Mouse (Mus musculus) midbrain, embryonic 15.5 days (tissue): ENCODE measurements around the gene Siah1a. TPM values are rescaled to one million over a fixed set of nuclear protein-coding genes. Genes with fewer than 3 reads are reported as not detected.
A peak's percentile ranks its signal among the peaks of the same experiment; 100 is the strongest.

Experiments
- ATAC-seq: fragments of 200-750 bp; cut with Nextera tagmentation; replicated peaks from 2 replicates; pipeline ENCODE4 v1.8.0; 2017; ENCODE audit warnings: moderate TSS enrichment
- H3K27ac ChIP-seq: fragments of 300-500 bp; sonication (generic); 2 replicates; pipeline ENCODE4 v1.5.1; 2015; ENCODE audit warnings: mild to moderate bottlenecking, inconsistent platforms
- H3K27me3 ChIP-seq: fragments of 300-500 bp; sonication (generic); replicated peaks from 2 replicates; pipeline ENCODE4 v1.6.1; 2015; ENCODE audit warnings: inconsistent platforms
- H3K36me3 ChIP-seq: fragments of 300-500 bp; sonication (generic); replicated peaks from 2 replicates; pipeline ENCODE4 v1.6.1; 2015; ENCODE audit warnings: inconsistent platforms
- H3K4me1 ChIP-seq: fragments of 300-500 bp; sonication (generic); 2 replicates; pipeline ENCODE4 v1.6.1; 2015; ENCODE audit warnings: inconsistent platforms
- H3K4me2 ChIP-seq: fragments of 300-500 bp; sonication (generic); 2 replicates; pipeline ENCODE4 v1.6.1; 2015; ENCODE audit warnings: inconsistent platforms, mild to moderate bottlenecking, moderate library complexity
- H3K4me3 ChIP-seq: fragments of 300-500 bp; sonication (generic); 2 replicates; pipeline ENCODE4 v1.5.1; 2015; ENCODE audit warnings: mild to moderate bottlenecking, inconsistent platforms
- H3K9ac ChIP-seq: fragments of 300-500 bp; sonication (generic); 2 replicates; pipeline ENCODE4 v1.6.1; 2015; ENCODE audit warnings: mild to moderate bottlenecking, inconsistent platforms
- H3K9me3 ChIP-seq: fragments of 300-500 bp; sonication (generic); 2 replicates; pipeline ENCODE4 v1.6.1; 2016; ENCODE audit warnings: inconsistent platforms
- WGBS: fragments of 180-500 bp; shearing (Covaris S2); methylation state at CpG from one replicate; pipeline ENCODE4 v1.1.7; 2015; ENCODE audit warnings: mixed read lengths; 5-methylcytosine and 5-hydroxymethylcytosine counted together
- polyA plus RNA-seq: library from polyadenylated mRNA; unstranded; fragments of >200 nt; fragmentation: Nextera tagmentation; extraction: Ambion mirVana; gene quantifications from 2 replicates; pipeline ENCODE4 v1.2.1, GENCODE M21; 2015

The Siah1a gene
- polyA plus RNA-seq, 1 experiment from 2014 or later = 74.8 TPM

DNA sequence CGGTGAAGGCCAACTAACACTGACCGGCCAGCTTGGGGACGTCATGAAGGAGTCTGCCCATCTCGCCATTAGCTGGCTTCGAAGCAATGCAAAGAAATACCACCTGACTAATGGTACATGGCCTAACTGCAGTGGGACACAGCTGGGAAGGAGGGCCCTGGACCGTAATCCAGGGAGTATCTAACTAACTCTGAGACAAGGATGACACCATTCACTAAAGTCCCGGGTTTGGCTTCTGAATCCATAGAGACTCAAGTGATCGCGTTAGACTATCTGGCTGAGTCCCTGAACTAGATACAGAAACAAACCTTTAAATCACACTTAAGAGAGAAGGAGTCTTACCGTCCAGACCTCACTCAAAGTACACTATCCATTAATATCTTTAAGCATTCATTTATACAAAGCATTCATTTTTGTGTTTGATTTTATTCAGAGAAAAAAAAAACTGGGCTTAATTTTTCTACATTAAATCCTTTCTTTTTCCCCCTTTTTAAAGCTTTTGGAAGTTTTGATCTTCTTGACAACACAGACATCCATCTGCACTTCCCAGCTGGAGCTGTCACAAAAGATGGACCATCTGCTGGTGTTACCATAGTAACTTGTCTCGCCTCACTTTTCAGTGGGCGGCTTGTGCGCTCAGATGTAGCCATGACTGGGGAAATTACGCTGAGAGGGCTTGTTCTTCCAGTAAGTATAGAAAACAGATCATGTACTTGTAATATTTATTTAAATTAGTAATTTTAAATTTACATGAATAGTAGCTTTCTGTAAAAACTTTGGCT is 32.1 kb downstream of the Siah1a start:
- no peak overlapping the region for H3K9ac ChIP-seq
- no peak overlapping the region for H3K4me3 ChIP-seq
- peaks cover 19% of the 10 kb centered on the region for H3K4me1 ChIP-seq
- no peak overlapping the region for H3K4me2 ChIP-seq
- H3K9me3 ChIP-seq = no peaks in the 10 kb centered on the region
- peak overlapping the region; percentile 64; the same call in 1 of the 2 replicates for H3K27ac ChIP-seq
- peak; percentile 79 for ATAC-seq
- H3K36me3 ChIP-seq = no peaks in the 10 kb centered on the region
- H3K27me3 ChIP-seq = no peaks in the 10 kb centered on the region
- WGBS = 48% methylated on average over 14 of the region's 14 CpGs

DNA sequence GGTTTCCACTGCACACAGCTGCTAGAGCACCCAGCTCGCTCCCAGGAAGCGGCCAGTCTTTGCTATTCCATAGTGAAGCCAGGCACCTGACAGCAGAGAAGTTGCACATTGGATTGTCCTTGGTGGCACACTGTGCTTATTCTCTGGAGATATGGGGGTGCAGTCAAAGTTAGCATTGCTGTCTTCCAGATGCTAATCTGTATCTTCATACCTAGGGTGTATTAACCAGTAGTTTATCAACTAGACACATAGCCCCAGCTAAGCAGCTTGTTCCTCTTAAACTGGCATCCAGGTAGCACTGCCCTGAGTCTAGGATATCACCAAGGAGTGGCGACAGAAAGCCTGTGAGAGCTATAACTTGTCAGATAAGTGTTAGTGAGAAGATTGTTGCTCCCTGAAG is 33.1 kb downstream of the Siah1a start:
- H3K27ac ChIP-seq = no peak overlapping the region
- H3K27me3 ChIP-seq = no peaks in the 10 kb centered on the region
- peaks cover 19% of the 10 kb centered on the region for H3K4me1 ChIP-seq
- no peak overlapping the region for H3K4me3 ChIP-seq
- no peak overlapping the region for H3K4me2 ChIP-seq
- no peak for ATAC-seq
- H3K9me3 ChIP-seq = no peaks in the 10 kb centered on the region
- H3K9ac ChIP-seq = no peak overlapping the region
- no peaks in the 10 kb centered on the region for H3K36me3 ChIP-seq
- WGBS = 95% methylated on average over 3 of the region's 3 CpGs

DNA sequence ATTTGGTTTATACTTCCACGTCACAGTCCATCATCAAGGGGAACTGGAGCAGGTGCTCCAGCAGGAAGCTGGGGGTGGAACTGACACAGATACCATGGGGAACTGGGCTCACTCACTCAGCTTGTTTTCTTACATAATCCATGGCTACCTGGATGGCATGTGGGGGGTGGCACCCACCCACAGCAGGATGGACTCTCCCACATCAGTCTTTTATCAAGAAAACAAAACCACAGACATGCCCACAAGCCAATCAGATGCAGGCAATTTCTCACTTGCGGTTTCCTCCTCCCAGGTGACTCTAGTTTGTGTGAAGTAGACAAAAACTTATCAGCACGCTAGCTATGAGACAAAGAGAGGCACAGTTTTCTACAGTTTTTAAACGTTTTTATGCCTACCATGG is 37.9 kb downstream of the Siah1a start:
- no peak overlapping the region for H3K4me2 ChIP-seq
- no peaks in the 10 kb centered on the region for H3K27me3 ChIP-seq
- H3K27ac ChIP-seq = no peak overlapping the region
- ATAC-seq = no peak
- H3K4me3 ChIP-seq = no peak overlapping the region
- peaks cover 6% of the 10 kb centered on the region; the same call in 1 of the 2 replicates for H3K4me1 ChIP-seq
- 80% methylated on average over 4 of the region's 4 CpGs for WGBS
- no peaks in the 10 kb centered on the region for H3K9me3 ChIP-seq
- no peaks in the 10 kb centered on the region for H3K36me3 ChIP-seq
- no peak overlapping the region for H3K9ac ChIP-seq

DNA sequence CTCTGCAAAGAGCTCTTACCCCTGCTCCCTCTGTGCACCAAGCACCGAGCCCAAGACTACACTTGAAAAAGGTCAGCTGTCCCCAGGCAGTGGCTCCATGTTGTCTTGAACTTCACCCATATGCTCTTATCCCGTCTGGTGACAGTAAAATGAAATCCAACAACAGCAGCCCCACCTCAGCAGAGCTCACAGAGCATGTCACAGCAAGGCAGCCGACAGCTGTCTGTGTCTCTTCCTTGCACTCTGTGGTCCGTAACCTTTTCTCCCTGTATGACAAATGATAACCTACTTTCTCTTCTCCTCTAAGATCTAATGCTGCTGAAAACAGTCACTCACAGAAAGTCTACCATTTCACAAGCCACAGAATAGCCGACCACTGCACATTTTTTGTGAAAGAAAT is 39.0 kb downstream of the Siah1a start:
- Histone ChIP-seq H3K9ac (no peak overlapping the region), H3K4me1 (no peaks in the 10 kb centered on the region), H3K27ac (no peak overlapping the region), H3K27me3 (no peaks in the 10 kb centered on the region), H3K9me3 (no peaks in the 10 kb centered on the region), H3K4me3 (no peak overlapping the region), H3K4me2 (no peak overlapping the region), H3K36me3 (no peaks in the 10 kb centered on the region)
- no peak for ATAC-seq
- 81% methylated on average over 5 of the region's 5 CpGs for WGBS

DNA sequence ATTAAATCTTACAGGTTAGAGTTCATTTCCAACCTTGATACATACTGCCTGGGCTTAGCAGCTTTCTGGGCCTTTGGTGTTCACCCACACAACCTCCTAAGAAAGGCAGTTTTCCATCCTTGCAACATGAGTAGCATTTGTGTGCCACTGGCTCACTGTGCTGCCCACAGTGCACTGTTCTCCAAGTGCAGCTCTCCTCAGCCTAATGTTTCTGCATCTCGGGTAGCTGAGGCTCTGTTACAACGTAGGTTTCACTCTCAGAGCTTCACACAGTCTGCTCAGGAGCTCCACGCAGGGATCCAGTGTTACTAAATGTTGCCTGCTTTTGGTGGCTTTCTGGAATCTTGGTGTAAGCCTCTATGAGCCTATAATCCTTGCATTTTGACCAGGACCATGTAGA is 40.4 kb downstream of the Siah1a start:
- 87% methylated on average over 3 of the region's 3 CpGs for WGBS
- Histone ChIP-seq H3K4me1 (no peaks in the 10 kb centered on the region), H3K27me3 (no peaks in the 10 kb centered on the region), H3K9ac (no peak overlapping the region), H3K9me3 (no peaks in the 10 kb centered on the region), H3K4me2 (no peak overlapping the region), H3K36me3 (no peaks in the 10 kb centered on the region), H3K27ac (no peak overlapping the region), H3K4me3 (no peak overlapping the region)
- no peak for ATAC-seq

DNA sequence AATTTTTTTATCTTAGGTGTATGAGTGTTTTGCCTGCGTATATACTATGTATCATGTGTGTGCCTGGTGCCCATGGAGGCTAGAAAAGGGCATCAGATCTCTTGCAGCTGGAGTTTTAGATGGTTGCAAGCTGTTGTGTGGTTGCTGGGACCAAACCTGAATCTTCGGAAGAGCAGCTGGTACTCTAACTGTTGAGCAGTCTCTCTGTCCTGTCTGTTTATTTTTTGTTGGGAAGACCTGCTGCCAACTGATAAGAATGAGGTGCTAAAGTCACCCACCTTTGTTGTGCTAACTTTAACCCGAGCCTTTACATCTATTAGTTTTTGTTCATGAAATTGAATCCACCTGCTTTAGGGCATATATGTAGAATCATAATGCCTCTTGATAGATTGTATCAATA is 43.3 kb downstream of the Siah1a start:
- H3K4me2 ChIP-seq = no peak overlapping the region
- H3K9ac ChIP-seq = no peak overlapping the region
- no peak for ATAC-seq
- 86% methylated on average over 3 of the region's 3 CpGs for WGBS
- no peak overlapping the region for H3K27ac ChIP-seq
- no peak overlapping the region for H3K4me3 ChIP-seq
- H3K27me3 ChIP-seq = no peaks in the 10 kb centered on the region
- H3K4me1 ChIP-seq = no peaks in the 10 kb centered on the region
- no peaks in the 10 kb centered on the region for H3K36me3 ChIP-seq
- no peaks in the 10 kb centered on the region for H3K9me3 ChIP-seq

DNA sequence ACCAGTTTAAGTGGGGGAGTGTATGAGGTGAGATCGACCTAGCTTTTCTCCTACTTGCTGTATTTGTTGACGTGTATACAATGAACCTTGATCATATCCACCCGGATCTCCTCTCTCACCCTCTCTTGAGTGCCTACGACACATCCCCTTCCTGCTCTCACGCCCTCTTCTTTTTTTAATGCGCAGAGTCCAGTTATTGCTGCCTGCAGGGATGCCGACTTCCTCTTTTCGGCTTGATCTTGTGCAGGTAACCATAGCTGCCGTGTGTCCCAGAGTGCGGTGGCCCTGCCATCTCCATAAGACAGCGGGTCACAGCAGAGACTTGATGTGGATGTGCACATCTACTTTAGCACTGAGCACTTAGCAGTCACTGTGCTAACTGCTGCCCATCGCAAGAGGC is 46.3 kb downstream of the Siah1a start:
- 93% methylated on average over 12 of the region's 12 CpGs for WGBS
- no peak overlapping the region for H3K4me2 ChIP-seq
- H3K4me1 ChIP-seq = no peaks in the 10 kb centered on the region
- no peak overlapping the region for H3K4me3 ChIP-seq
- no peak for ATAC-seq
- no peak overlapping the region for H3K27ac ChIP-seq
- H3K9ac ChIP-seq = no peak overlapping the region
- no peaks in the 10 kb centered on the region for H3K36me3 ChIP-seq
- no peaks in the 10 kb centered on the region for H3K27me3 ChIP-seq
- H3K9me3 ChIP-seq = no peaks in the 10 kb centered on the region

DNA sequence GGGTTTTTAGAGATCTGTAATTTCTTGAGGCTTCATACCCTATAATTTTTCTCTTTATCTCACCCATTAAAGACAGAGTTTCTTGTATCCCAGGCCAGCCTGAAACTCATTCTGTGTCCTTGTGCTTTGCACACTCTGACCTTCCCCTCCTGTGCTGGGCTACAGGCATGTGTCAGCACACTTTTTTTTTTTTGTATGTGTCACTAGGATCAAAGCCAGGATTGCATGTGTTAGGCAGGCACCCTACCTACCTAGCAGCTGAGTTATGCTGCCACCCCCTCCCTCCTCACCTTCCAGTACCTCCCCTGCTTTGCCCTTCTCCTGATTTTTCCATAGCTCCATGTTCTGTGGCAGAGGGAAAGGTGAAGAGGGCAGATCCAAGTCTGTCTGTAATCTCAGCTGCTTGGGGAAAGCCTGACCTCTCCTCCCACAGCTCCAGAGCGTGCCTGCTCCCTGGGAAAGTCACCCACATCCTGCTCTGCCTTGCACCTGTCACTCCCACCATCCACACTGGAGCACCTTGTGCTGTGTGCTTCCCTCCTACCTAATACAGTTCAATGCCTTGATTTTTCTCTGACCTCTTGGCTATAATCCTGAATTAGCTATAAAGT is 46.8 kb downstream of the Siah1a start:
- Histone ChIP-seq H3K4me3 (no peak overlapping the region), H3K4me1 (no peaks in the 10 kb centered on the region), H3K9ac (no peak overlapping the region), H3K9me3 (no peaks in the 10 kb centered on the region), H3K27ac (no peak overlapping the region), H3K27me3 (no peaks in the 10 kb centered on the region), H3K4me2 (no peak overlapping the region), H3K36me3 (no peaks in the 10 kb centered on the region)
- no peak for ATAC-seq
- 92% methylated on average over 1 of the region's 1 CpGs for WGBS

DNA sequence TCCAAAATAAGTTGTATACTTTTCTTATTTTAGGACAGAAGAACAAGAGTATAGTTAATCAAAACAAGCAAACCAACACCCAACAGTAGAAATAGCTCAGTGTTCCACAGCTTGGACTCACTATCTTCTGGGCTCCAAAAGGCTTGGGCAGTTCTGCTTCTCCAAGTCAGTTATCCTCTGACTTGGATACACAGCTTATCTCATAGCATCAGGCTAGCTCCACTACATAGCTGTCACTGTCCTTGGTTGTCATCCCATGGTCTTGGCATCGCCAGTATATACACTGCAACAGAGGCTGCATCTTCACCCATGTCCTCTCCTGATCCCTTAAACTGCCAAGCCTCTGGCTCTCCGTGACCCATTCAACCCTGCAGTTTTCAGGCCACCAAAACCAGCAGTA is 50.0 kb downstream of the Siah1a start:
- Histone ChIP-seq H3K9me3 (no peaks in the 10 kb centered on the region), H3K27me3 (no peaks in the 10 kb centered on the region), H3K36me3 (no peaks in the 10 kb centered on the region), H3K4me1 (no peaks in the 10 kb centered on the region), H3K4me2 (no peak overlapping the region), H3K4me3 (no peak overlapping the region), H3K27ac (no peak overlapping the region), H3K9ac (no peak overlapping the region)
- no peak for ATAC-seq
- 99% methylated on average over 2 of the region's 2 CpGs for WGBS

DNA sequence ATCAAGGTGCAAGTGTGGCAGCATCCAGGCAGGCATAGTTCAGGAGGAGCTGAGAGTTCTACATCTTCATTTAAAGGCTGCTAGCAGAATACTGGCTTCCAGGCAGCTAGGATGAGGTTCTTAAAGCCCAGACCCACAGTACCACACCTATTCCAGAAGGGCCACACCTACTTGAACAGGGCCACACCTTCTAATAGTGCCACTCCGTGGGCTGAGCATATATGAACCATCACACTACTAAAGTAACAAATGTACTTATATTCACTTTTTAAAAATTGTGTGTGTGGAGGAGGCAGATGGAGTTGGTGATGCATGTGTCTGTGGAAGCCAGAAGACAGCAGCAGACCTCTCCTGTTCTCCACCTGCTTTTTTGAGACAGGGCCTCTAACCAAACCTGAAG is 51.7 kb downstream of the Siah1a start:
- H3K9ac ChIP-seq = no peak overlapping the region
- no peaks in the 10 kb centered on the region for H3K27me3 ChIP-seq
- WGBS = 93% methylated on average over 1 of the region's 1 CpGs
- H3K4me3 ChIP-seq = no peak overlapping the region
- H3K27ac ChIP-seq = no peak overlapping the region
- no peaks in the 10 kb centered on the region for H3K9me3 ChIP-seq
- no peak for ATAC-seq
- no peak overlapping the region for H3K4me2 ChIP-seq
- H3K36me3 ChIP-seq = peaks cover 1% of the 10 kb centered on the region; the same call in 1 of the 2 replicates
- H3K4me1 ChIP-seq = no peaks in the 10 kb centered on the region

DNA sequence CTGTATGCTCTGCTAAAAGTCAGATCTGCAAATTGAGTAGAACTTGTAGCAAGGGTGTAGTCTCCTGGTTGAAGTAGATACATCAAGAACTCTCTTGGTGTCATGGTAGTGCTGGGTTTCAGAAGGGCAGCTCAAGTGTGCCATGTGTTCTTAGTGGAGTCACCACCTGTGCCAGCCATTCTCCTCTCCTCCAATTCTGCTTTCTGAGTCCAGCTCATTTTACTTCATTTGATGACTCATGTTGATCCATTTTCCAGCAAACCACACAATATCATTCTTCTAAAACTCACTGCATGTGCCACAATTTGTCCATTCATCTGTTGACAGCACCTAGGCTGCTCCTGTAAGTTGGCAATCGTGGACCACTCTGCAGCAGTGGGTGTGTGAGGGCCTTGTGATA is 53.6 kb downstream of the Siah1a start:
- H3K9ac ChIP-seq = no peak overlapping the region
- H3K36me3 ChIP-seq = peaks cover 3% of the 10 kb centered on the region; the same call in 1 of the 2 replicates
- ATAC-seq = no peak
- no peak overlapping the region for H3K4me2 ChIP-seq
- 94% methylated on average over 1 of the region's 1 CpGs for WGBS
- no peaks in the 10 kb centered on the region for H3K27me3 ChIP-seq
- H3K9me3 ChIP-seq = no peaks in the 10 kb centered on the region
- no peaks in the 10 kb centered on the region for H3K4me1 ChIP-seq
- H3K27ac ChIP-seq = no peak overlapping the region
- no peak overlapping the region for H3K4me3 ChIP-seq

DNA sequence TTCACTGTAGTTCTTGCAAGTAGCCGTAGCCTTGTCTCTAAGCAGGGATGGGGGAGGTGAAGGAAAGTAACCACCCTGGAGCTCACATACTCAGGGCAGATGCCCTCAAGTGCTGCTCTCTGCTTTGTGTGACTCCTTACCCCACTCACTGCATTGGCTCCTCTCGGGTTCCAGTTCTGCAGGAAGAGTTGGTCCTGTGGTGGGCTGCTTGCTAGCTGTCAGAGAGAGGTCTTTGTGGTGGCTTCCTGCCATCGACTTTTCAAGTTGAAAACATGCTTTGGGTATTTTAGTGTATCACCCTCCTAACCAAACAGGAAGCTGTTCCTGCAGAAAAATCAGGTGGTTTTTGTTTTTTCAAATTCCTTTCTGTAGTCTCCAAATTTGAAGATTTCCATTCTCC is 59.1 kb downstream of the Siah1a start:
- Histone ChIP-seq H3K4me3 (no peak overlapping the region), H3K9ac (no peak overlapping the region), H3K9me3 (no peaks in the 10 kb centered on the region), H3K4me1 (no peaks in the 10 kb centered on the region), H3K27me3 (no peaks in the 10 kb centered on the region), H3K36me3 (peaks cover 3% of the 10 kb centered on the region; the same call in 1 of the 2 replicates), H3K27ac (no peak overlapping the region), H3K4me2 (no peak overlapping the region)
- WGBS = 86% methylated on average over 3 of the region's 3 CpGs
- no peak for ATAC-seq
